ENCODE assay signal across 8 mouse cellular contexts in genomic region chr7:47051404-47052151, GRCm38 (mm10). TPM values are rescaled to one million over a fixed set of nuclear protein-coding genes. Genes with fewer than 3 reads are reported as not detected.
A peak's percentile ranks its signal among the peaks of the same experiment; 100 is the strongest.
DNase-seq lines count a peak whose midpoint lies in the region; ATAC-seq and TF ChIP-seq lines count a peak whose summit lies in the region.

No protein-coding gene starts in this region.

- no peak for ATAC-seq in forebrain, postnatal 0 days
- no peak for ATAC-seq in hindbrain, embryonic 12.5 days (ENCODE audit: low FRiP score)
- ATAC-seq in limb, embryonic 11.5 days (ENCODE audit: insufficient number of reproducible peaks, low FRiP score, low TSS enrichment, low read depth): no peak
- ATAC-seq in midbrain, embryonic 11.5 days (ENCODE audit: low FRiP score): no peak

- H3K4me2 ChIP-seq in forebrain, postnatal 0 days (ENCODE audit: low read depth): peak overlapping the region; percentile 81
- peak overlapping the region; percentile 73 for H3K4me2 ChIP-seq in hindbrain, embryonic 12.5 days (replicated peaks)
- H3K4me2 ChIP-seq in limb, embryonic 11.5 days (ENCODE audit: low read depth, severe bottlenecking): peak overlapping the region; percentile 82
- H3K4me2 ChIP-seq in midbrain, embryonic 11.5 days: peak overlapping the region; percentile 74

- no peak for TF ChIP-seq CTCF in cerebellum, adult 2 months (IDR thresholded peaks at IDR 0.05; ENCODE audit: borderline replicate concordance, insufficient read depth, low read depth, low read length)
- no peak for TF ChIP-seq CTCF in forebrain, postnatal 0 days (IDR thresholded peaks at IDR 0.05; ENCODE audit: low read depth)

- peaks cover 17% of the 10 kb centered on the region for H3K4me1 ChIP-seq in cerebellum, adult 2 months (ENCODE audit: control insufficient read depth, insufficient read depth, low read length)
- H3K4me1 ChIP-seq in forebrain, postnatal 0 days (ENCODE audit: insufficient read depth): peaks cover 12% of the 10 kb centered on the region; the same call in 1 of the 2 replicates
- peaks cover 22% of the 10 kb centered on the region for H3K4me1 ChIP-seq in hindbrain, embryonic 12.5 days
- H3K4me1 ChIP-seq in limb, embryonic 11.5 days (ENCODE audit: control insufficient read depth, insufficient read depth, low read length): peaks cover 7% of the 10 kb centered on the region
- peaks cover 8% of the 10 kb centered on the region for H3K4me1 ChIP-seq in midbrain, embryonic 11.5 days (ENCODE audit: control insufficient read depth, insufficient read depth, low read length)

- 30% methylated on average over 1 of the region's 2 CpGs for WGBS in cerebellum, adult 2 months
- WGBS in forebrain, postnatal 0 days: 4% methylated on average over 1 of the region's 2 CpGs
- 19% methylated on average over 1 of the region's 2 CpGs for WGBS in hindbrain, embryonic 12.5 days
- 36% methylated on average over 1 of the region's 2 CpGs for WGBS in limb, embryonic 11.5 days
- 20% methylated on average over 1 of the region's 2 CpGs for WGBS in midbrain, embryonic 11.5 days

- peak overlapping the region; percentile 99 for H3K4me3 ChIP-seq in cerebellum, adult 2 months (replicated peaks; ENCODE audit: insufficient read depth, low read depth, low read length)
- H3K4me3 ChIP-seq in forebrain, postnatal 0 days (ENCODE audit: low read depth, low read length): peak overlapping the region; percentile 97
- H3K4me3 ChIP-seq in hindbrain, embryonic 12.5 days: peak overlapping the region; percentile 90
- peak overlapping the region; percentile 86 for H3K4me3 ChIP-seq in limb, embryonic 11.5 days (ENCODE audit: low read depth, low read length)
- H3K4me3 ChIP-seq in midbrain, embryonic 11.5 days (ENCODE audit: low read depth, low read length): peak overlapping the region; percentile 80

- H3K27me3 ChIP-seq in cerebellum, adult 2 months (ENCODE audit: control insufficient read depth, insufficient read depth, low read length): no peaks in the 10 kb centered on the region
- no peaks in the 10 kb centered on the region for H3K27me3 ChIP-seq in forebrain, postnatal 0 days (ENCODE audit: insufficient read depth, low read length)
- 0 out of 2 replicates have a peak, but pooled peaks cover 5% of the 10 kb centered on the region for H3K27me3 ChIP-seq in hindbrain, embryonic 12.5 days
- no peaks in the 10 kb centered on the region for H3K27me3 ChIP-seq in limb, embryonic 11.5 days (ENCODE audit: control insufficient read depth, insufficient read depth, low read length)
- no peaks in the 10 kb centered on the region; the same call in 1 of the 2 replicates for H3K27me3 ChIP-seq in midbrain, embryonic 11.5 days (ENCODE audit: control insufficient read depth, insufficient read depth, low read length)
- H3K27me3 ChIP-seq in splenic B cell, adult 2 months (ENCODE audit: control insufficient read depth, insufficient read depth, low read length, poor library complexity, severe bottlenecking): no peaks in the 10 kb centered on the region

- DNase-seq in cerebellum, adult 2 months: peak in 1 of 2 experiments; percentile 16
- no peak for DNase-seq in cerebellum, adult 8-10 months
- DNase-seq in adrenal gland, postnatal 14 days: peak; percentile 71
- DNase-seq in forebrain, postnatal 0 days: peak; percentile 20
- no peak for DNase-seq in limb, embryonic 11.5 days (ENCODE audit: low spot score)
- no peak for DNase-seq in midbrain, embryonic 11.5 days (ENCODE audit: low spot score, missing footprints)
- DNase-seq in splenic B cell, adult 2 months (ENCODE audit: low read depth, low spot score): peak; percentile 72

- no peak overlapping the region for H3K27ac ChIP-seq in cerebellum, adult 2 months (ENCODE audit: insufficient read depth, low read length)
- 0 out of 2 replicates have a peak overlapping the region, but pooled peaks have one; percentile 29 for H3K27ac ChIP-seq in forebrain, postnatal 0 days (ENCODE audit: low read depth, low read length)
- H3K27ac ChIP-seq in hindbrain, embryonic 12.5 days: peak overlapping the region; percentile 58
- H3K27ac ChIP-seq in limb, embryonic 11.5 days (replicated peaks; ENCODE audit: low read depth, low read length): 0 out of 2 replicates have a peak overlapping the region, but pooled peaks have one; percentile 3
- no peak overlapping the region for H3K27ac ChIP-seq in midbrain, embryonic 11.5 days (ENCODE audit: low read depth, low read length)

- no peak for TF ChIP-seq POLR2A in cerebellum, adult 2 months (IDR thresholded peaks at IDR 0.05; ENCODE audit: borderline replicate concordance, insufficient read depth, low read length)

- peaks cover 14% of the 10 kb centered on the region for H3K36me3 ChIP-seq in forebrain, postnatal 0 days (ENCODE audit: insufficient read depth)
- peaks cover 12% of the 10 kb centered on the region for H3K36me3 ChIP-seq in hindbrain, embryonic 12.5 days
- no peaks in the 10 kb centered on the region; the same call in 1 of the 2 replicates for H3K36me3 ChIP-seq in limb, embryonic 11.5 days (ENCODE audit: control insufficient read depth, insufficient read depth, low read length)
- H3K36me3 ChIP-seq in midbrain, embryonic 11.5 days (ENCODE audit: control insufficient read depth, insufficient read depth, low read length): no peaks in the 10 kb centered on the region
- no peaks in the 10 kb centered on the region for H3K36me3 ChIP-seq in splenic B cell, adult 2 months (ENCODE audit: control insufficient read depth, insufficient read depth, low read length, poor library complexity, severe bottlenecking)

- H3K9ac ChIP-seq in forebrain, postnatal 0 days: no peak overlapping the region
- 0 out of 2 replicates have a peak overlapping the region, but pooled peaks have one; percentile 86 for H3K9ac ChIP-seq in hindbrain, embryonic 12.5 days
- peak overlapping the region; percentile 19; the same call in 1 of the 2 replicates for H3K9ac ChIP-seq in limb, embryonic 11.5 days (ENCODE audit: low read length)
- H3K9ac ChIP-seq in midbrain, embryonic 11.5 days (ENCODE audit: low read length): no peak overlapping the region

- no peaks in the 10 kb centered on the region for H3K9me3 ChIP-seq in forebrain, postnatal 0 days (ENCODE audit: low read length)
- no peaks in the 10 kb centered on the region for H3K9me3 ChIP-seq in hindbrain, embryonic 12.5 days (replicated peaks)
- H3K9me3 ChIP-seq in limb, embryonic 11.5 days (ENCODE audit: control insufficient read depth, low read length): no peaks in the 10 kb centered on the region
- H3K9me3 ChIP-seq in midbrain, embryonic 11.5 days (ENCODE audit: control insufficient read depth, low read length): no peaks in the 10 kb centered on the region

RNA-seq across cellular contexts. Expression of gene Tmem86a, which starts 1.2 kb away (rescaled TPM):
- polyA plus RNA-seq in cerebellum, adult 2 months (2012; rRNA removed): 18.1 and 19.0 TPM in 2 replicates
- total RNA-seq in adrenal gland, postnatal 14 days (2021): 21.8 and 29.2 TPM in 2 replicates
- total RNA-seq in forebrain, postnatal 0 days (2014; rRNA removed): 9.5 and 12.0 TPM in 2 replicates
- 32.9 and 37.3 TPM in 2 replicates for polyA plus RNA-seq in forebrain, postnatal 0 days (2015; fragmentation: Nextera tagmentation; extraction: Ambion mirVana)
- 19.2 and 20.2 TPM in 2 replicates for polyA plus RNA-seq in hindbrain, embryonic 12.5 days (2016; fragmentation: Nextera tagmentation; extraction: Ambion mirVana)
- 8.2 and 9.8 TPM in 2 replicates for polyA plus RNA-seq in limb, embryonic 11.5 days (2014; fragmentation: Nextera tagmentation; extraction: Ambion mirVana)
- 9.7 and 10.0 TPM in 2 replicates for polyA plus RNA-seq in midbrain, embryonic 11.5 days (2014; fragmentation: Nextera tagmentation; extraction: Ambion mirVana)

RNA-seq across cellular contexts. Expression of gene Spty2d1, which starts 43.4 kb away (rescaled TPM):
- polyA plus RNA-seq in cerebellum, adult 2 months (2012; rRNA removed): 11.2 and 11.3 TPM in 2 replicates
- 17.5 and 20.0 TPM in 2 replicates for total RNA-seq in adrenal gland, postnatal 14 days (2021)
- 9.5 and 10.9 TPM in 2 replicates for total RNA-seq in forebrain, postnatal 0 days (2014; rRNA removed)
- 3.7 and 5.0 TPM in 2 replicates for polyA plus RNA-seq in forebrain, postnatal 0 days (2015; fragmentation: Nextera tagmentation; extraction: Ambion mirVana)
- 14.7 and 16.1 TPM in 2 replicates for polyA plus RNA-seq in hindbrain, embryonic 12.5 days (2016; fragmentation: Nextera tagmentation; extraction: Ambion mirVana)
- 12.2 and 14.0 TPM in 2 replicates for polyA plus RNA-seq in limb, embryonic 11.5 days (2014; fragmentation: Nextera tagmentation; extraction: Ambion mirVana)
- polyA plus RNA-seq in midbrain, embryonic 11.5 days (2014; fragmentation: Nextera tagmentation; extraction: Ambion mirVana): 12.5 and 13.3 TPM in 2 replicates

Comparison
In these comparisons a context has a peak if more than half of its experiments do, and no peak if none do; other contexts are left out.
1. DNase-seq: peak in adrenal gland, postnatal 14 days (single experiment), forebrain, postnatal 0 days (single experiment) and splenic B cell, adult 2 months (single experiment); none in cerebellum, adult 8-10 months (single experiment), limb, embryonic 11.5 days (single experiment) and midbrain, embryonic 11.5 days (single experiment).
2. H3K27ac ChIP-seq: peak in forebrain, postnatal 0 days (single experiment), hindbrain, embryonic 12.5 days (single experiment) and limb, embryonic 11.5 days (single experiment); none in cerebellum, adult 2 months (single experiment) and midbrain, embryonic 11.5 days (single experiment).
3. H3K9ac ChIP-seq: peak in hindbrain, embryonic 12.5 days (single experiment) and limb, embryonic 11.5 days (single experiment); none in forebrain, postnatal 0 days (single experiment) and midbrain, embryonic 11.5 days (single experiment).
4. Peak in every context shown above with its lines, with median percentiles within 50 percentile points of each other: H3K4me3 ChIP-seq and H3K4me2 ChIP-seq.